Mouse (Mus musculus) stomach, embryonic 16.5 days (tissue): ENCODE data around the gene Wapl. TPM values are rescaled to one million over a fixed set of nuclear protein-coding genes. Genes with fewer than 3 reads are reported as not detected.

Source experiments
- ATAC-seq: fragments of 200-750 bp; cut with Nextera tagmentation; 2 replicates; pipeline ENCODE4 v1.8.0; 2017; ENCODE audit warnings: moderate number of reproducible peaks, moderate TSS enrichment; ENCODE audit not compliant: insufficient read depth, low FRiP score
- H3K27ac ChIP-seq: fragments of 300-500 bp; sonication (generic); 2 replicates; pipeline ENCODE4 v1.5.1; 2014; ENCODE audit warnings: low read length
- H3K27me3 ChIP-seq: fragments of 300-500 bp; sonication (generic); 2 replicates; pipeline ENCODE4 v1.6.1; 2014; ENCODE audit warnings: low read length, control low read depth, mixed read lengths; ENCODE audit not compliant: control insufficient read depth, insufficient read depth
- H3K36me3 ChIP-seq: fragments of 300-500 bp; sonication (generic); 2 replicates; pipeline ENCODE4 v1.6.1; 2014; ENCODE audit warnings: low read length; ENCODE audit not compliant: control insufficient read depth, insufficient read depth
- H3K4me1 ChIP-seq: fragments of 300-500 bp; sonication (generic); 2 replicates; pipeline ENCODE4 v1.6.1; 2014; ENCODE audit warnings: low read length, control low read depth, mixed read lengths; ENCODE audit not compliant: control insufficient read depth, insufficient read depth
- H3K4me2 ChIP-seq: fragments of 300-500 bp; sonication (generic); 2 replicates; pipeline ENCODE4 v1.6.1; 2014; ENCODE audit warnings: low read depth, low read length, mixed read lengths
- H3K4me3 ChIP-seq: fragments of 300-500 bp; sonication (generic); replicated peaks from 2 replicates; pipeline ENCODE4 v1.5.1; 2014; ENCODE audit warnings: mild to moderate bottlenecking, low read length
- H3K9ac ChIP-seq: fragments of 300-500 bp; sonication (generic); 2 replicates; pipeline ENCODE4 v1.6.1; 2014; ENCODE audit warnings: low read length
- H3K9me3 ChIP-seq: fragments of 300-500 bp; sonication (generic); replicated peaks from 2 replicates; pipeline ENCODE4 v1.6.1; 2016; ENCODE audit warnings: low read length, control low read depth; ENCODE audit not compliant: control insufficient read depth
- WGBS: fragments of 180-500 bp; shearing (Covaris S2); extraction: QIAGEN DNeasy Blood & Tissue Kit; methylation state at CpG from one replicate; pipeline ENCODE4 v1.1.7; 2014; 5-methylcytosine and 5-hydroxymethylcytosine counted together
- polyA plus RNA-seq: library from polyadenylated mRNA; unstranded; fragments of >200 nt; fragmentation: Nextera tagmentation; extraction: Ambion mirVana; gene quantifications from 2 replicates; pipeline ENCODE4 v1.2.1, GENCODE M21; 2015

Wapl gene
- polyA plus RNA-seq, 1 experiment from 2014 or later, result 22.5 TPM

DNA sequence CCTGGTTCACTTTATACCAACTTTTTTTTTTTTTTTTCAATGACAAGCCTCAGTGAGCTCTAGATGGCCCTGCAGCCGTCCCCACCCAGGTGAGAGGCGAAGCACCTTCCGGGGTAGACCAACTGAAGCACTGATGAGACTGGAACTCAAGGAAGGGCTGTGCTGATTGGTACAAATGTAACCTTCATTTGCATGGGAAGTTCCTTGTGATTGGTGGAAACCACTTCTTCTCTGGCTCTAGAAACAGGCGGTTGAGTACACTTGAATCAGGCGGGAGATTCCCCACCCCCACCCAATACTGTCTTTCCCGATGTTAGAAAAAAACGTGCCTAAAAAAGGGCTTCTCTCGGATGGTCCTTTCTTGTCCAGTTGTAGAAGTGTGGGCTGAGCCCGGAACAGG is 91.2 kb downstream of the Wapl start:
- peak overlapping the region; percentile 85 for H3K27ac ChIP-seq
- ATAC-seq, result no peak
- WGBS, result 80% methylated on average over 9 of the region's 9 CpGs

DNA sequence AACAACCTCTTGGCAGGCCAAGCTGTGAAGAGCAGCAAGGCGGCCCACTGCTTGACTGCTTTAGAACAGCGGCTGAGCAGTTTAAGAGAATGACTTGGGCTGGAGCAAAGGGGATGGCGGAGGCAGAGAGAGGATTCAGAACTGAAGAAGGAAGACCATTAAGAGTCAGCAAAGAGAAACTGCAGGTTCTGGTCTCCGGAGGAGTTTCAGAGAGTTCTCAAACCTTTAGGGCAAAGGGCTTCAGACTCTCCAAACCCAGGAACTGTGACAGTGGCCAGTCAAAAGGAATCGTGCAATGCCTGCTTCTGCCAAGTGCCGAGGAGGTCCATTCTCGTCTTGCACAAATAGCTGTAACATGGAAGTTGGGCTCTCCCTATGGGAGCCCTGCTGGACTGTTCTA is 91.7 kb downstream of the Wapl start:
- no peak overlapping the region for H3K9ac ChIP-seq
- no peaks in the 10 kb centered on the region for H3K36me3 ChIP-seq
- WGBS, result 90% methylated on average over 7 of the region's 7 CpGs
- no peak overlapping the region for H3K27ac ChIP-seq
- no peaks in the 10 kb centered on the region for H3K27me3 ChIP-seq
- no peaks in the 10 kb centered on the region for H3K9me3 ChIP-seq
- no peak for ATAC-seq
- H3K4me3 ChIP-seq, result no peak overlapping the region
- no peaks in the 10 kb centered on the region for H3K4me1 ChIP-seq
- H3K4me2 ChIP-seq, result no peak overlapping the region

More for the DNA sequence above, 91.2 kb downstream of the Wapl start:
- Histone ChIP-seq H3K27me3 (no peaks in the 10 kb centered on the region), H3K9ac (no peak overlapping the region), H3K4me1 (no peaks in the 10 kb centered on the region), H3K4me2 (no peak overlapping the region), H3K36me3 (no peaks in the 10 kb centered on the region), H3K9me3 (no peaks in the 10 kb centered on the region), H3K4me3 (no peak overlapping the region)

DNA sequence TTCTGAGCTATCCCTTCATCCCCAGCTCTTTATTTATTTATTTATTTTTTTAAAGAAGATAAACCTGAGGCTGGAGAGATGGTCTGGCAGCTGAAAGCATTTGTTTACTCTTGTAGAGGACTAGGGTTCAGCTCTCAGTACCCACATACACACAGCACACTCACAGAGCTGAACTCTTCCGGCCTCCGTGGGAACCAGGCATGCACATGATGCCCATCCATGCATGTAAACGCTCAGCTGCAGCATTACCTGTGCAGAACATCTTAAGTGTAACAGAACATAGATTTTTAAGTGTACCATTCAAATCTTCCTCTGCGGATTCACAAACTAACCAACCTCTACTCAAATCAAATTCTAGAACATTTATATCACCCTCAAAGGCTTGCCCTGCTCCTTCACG is 92.5 kb downstream of the Wapl start:
- Histone ChIP-seq H3K9ac (no peak overlapping the region), H3K4me2 (no peak overlapping the region), H3K36me3 (no peaks in the 10 kb centered on the region), H3K4me1 (no peaks in the 10 kb centered on the region), H3K27me3 (no peaks in the 10 kb centered on the region), H3K27ac (no peak overlapping the region), H3K9me3 (no peaks in the 10 kb centered on the region), H3K4me3 (no peak overlapping the region)
- WGBS, result 95% methylated on average over 5 of the region's 5 CpGs
- no peak for ATAC-seq

DNA sequence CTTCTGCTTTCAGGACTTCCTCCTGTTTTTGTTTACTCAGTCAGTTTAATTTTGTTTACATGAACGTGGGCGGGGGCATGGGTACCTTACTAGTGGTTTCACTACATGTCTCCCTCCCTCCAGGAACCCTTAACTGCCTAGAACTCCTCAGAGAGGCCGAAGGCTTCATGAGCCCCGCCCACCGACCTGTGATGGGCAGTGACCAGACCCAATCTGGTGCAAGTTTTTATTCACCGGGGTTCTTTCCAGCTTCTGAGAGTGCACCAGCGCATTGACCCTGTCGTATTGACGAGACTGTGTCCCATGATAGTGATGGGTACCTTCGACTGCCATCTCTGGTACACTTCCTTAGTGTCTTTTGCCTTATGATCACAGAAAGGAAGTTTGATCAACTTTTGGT is 94.6 kb downstream of the Wapl start:
- WGBS, result under 1% methylated on average over 10 of the region's 10 CpGs
- Histone ChIP-seq H3K4me2 (peak overlapping the region; percentile 98), H3K36me3 (no peaks in the 10 kb centered on the region), H3K9ac (no peak overlapping the region), H3K9me3 (no peaks in the 10 kb centered on the region), H3K4me3 (peak overlapping the region; percentile 44), H3K27me3 (no peaks in the 10 kb centered on the region), H3K4me1 (no peaks in the 10 kb centered on the region), H3K27ac (no peak overlapping the region)
- ATAC-seq, result no peak

DNA sequence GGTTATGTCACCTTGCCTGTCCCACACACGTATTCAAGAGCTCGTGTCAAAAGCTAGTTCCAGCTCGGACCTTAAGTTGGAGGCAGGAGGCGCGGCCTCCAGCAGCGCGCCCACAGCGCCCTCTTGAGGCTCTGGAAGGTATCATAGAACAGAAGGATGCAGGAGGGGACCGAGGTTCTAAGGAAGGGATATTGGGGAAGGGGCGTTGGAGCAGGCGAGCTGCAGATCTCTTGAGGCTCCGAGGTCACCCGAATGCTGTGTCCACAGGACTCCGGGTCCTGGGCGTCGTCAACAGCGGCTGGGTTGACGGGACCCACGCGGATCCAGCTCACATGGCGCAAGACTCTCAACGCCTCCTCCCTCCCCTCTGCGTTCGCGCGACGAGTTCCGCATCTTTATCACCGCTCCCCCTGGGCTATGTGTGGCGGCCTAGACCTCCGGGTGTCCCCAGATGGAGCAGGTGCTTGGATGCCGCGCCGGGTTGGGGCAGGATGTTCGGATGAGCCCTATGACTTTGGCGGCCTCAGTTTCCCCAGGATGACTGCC is 95.4 kb downstream of the Wapl start:
- Histone ChIP-seq H3K36me3 (no peaks in the 10 kb centered on the region), H3K9ac (peak overlapping the region; percentile 69), H3K4me1 (no peaks in the 10 kb centered on the region), H3K27me3 (no peaks in the 10 kb centered on the region), H3K4me3 (peak overlapping the region; percentile 44), H3K27ac (no peak overlapping the region), H3K4me2 (peak overlapping the region; percentile 98), H3K9me3 (no peaks in the 10 kb centered on the region)
- WGBS, result under 1% methylated on average over 36 of the region's 36 CpGs
- ATAC-seq, result peak; percentile 44

DNA sequence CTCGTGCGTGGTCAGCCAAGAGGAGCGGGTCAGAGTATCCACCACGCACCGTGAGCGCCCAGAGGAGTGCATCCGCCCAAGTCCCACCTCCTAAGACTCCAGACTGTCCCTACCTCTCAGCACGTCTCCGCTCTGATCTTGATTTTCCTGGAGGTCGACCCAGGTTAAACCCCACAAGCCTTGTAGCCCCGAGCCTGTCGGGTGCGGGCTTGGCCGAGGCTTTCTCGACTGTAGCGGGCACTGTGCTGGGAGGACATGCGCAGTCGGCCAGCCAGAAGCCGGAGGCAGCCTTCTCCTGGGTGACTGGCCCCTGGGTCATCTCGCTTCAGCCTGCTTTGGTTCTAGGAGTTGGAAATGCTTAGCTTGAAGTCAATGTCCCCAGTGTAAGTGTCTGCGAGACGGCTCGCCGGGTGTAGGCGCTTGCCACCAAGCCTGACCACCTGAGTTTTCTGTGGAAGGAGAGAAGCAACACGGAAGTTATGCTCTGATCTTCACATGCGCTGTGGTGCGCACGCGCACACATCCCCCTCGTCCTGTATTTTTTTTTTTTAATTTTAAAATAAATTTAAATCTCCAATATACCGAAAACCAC is 95.9 kb downstream of the Wapl start:
- peak overlapping the region; percentile 69 for H3K9ac ChIP-seq
- H3K4me3 ChIP-seq, result peak overlapping the region; percentile 44
- H3K27me3 ChIP-seq, result no peaks in the 10 kb centered on the region
- peak overlapping the region; percentile 98 for H3K4me2 ChIP-seq
- H3K9me3 ChIP-seq, result no peaks in the 10 kb centered on the region
- H3K36me3 ChIP-seq, result no peaks in the 10 kb centered on the region
- H3K27ac ChIP-seq, result no peak overlapping the region; the same call in 1 of the 2 replicates
- WGBS, result 14% methylated on average over 32 of the region's 32 CpGs
- H3K4me1 ChIP-seq, result no peaks in the 10 kb centered on the region
- peak; percentile 56; the same call in 1 of the 2 replicates for ATAC-seq

DNA sequence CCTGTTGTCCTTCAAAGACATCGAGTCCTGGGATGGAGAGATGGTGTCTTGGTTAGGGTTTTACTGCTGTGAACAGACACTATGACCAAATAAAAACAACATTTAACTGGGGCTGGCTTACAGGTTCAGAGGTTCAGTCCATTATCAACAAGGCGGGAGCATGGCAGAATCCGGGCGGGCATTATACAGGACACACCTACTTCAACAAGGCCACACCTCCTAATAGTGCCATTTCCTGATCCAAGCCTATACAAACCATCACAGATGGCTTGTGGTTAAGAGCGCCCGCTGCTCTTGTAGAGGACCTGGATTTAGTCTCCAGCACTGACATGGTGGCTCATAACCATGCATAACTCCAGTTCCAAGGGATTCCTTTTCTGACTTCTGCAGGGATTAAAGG is 96.7 kb downstream of the Wapl start:
- Histone ChIP-seq H3K4me2 (no peak overlapping the region), H3K4me1 (no peaks in the 10 kb centered on the region), H3K27me3 (no peaks in the 10 kb centered on the region), H3K9ac (no peak overlapping the region), H3K36me3 (no peaks in the 10 kb centered on the region), H3K27ac (no peak overlapping the region), H3K9me3 (no peaks in the 10 kb centered on the region), H3K4me3 (no peak overlapping the region)
- no peak for ATAC-seq
- WGBS, result 72% methylated on average over 6 of the region's 6 CpGs

DNA sequence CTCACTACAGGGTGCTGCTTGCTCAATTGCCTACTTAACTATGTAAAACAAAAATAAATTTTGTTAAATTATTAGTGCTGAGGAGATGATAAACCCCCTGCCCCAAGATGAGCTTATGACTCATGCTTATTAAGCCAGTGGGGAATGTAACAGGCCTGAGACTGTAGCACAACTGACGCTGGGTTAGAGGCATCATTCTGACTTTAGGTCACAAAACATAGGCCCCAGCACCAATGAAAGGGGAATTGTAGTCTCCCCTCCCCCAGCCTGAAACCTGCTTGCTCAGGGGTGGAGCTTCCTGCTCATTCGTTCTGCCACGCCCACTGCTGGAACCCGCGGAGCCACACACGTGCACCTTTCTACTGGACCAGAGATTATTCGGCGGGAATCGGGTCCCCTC is 97.9 kb downstream of the Wapl start:
- Histone ChIP-seq H3K27ac (no peak overlapping the region), H3K27me3 (no peaks in the 10 kb centered on the region), H3K36me3 (no peaks in the 10 kb centered on the region), H3K9ac (no peak overlapping the region), H3K4me2 (no peak overlapping the region), H3K9me3 (no peaks in the 10 kb centered on the region), H3K4me1 (no peaks in the 10 kb centered on the region), H3K4me3 (no peak overlapping the region)
- 39% methylated on average over 9 of the region's 9 CpGs for WGBS
- ATAC-seq, result no peak

DNA sequence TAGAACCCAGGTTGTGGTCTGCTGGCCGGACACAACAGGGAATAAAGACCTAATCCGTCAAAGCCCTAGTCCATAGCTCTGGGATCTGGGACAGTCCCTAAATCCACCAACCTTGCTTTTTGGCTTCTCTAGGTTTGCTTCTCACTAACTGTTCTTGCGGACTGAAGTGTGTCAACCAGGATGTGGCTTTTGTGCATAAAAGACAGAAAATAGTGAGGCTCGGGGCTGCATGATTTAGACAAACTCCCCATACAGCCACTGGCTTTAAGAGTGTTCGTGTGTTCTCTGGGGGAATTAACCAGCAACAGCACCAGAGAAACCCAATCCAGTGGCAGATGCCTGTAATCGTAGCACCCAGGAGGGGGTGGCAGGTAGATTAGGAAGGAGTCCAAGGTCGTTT is 98.4 kb downstream of the Wapl start:
- no peak for ATAC-seq
- no peak overlapping the region for H3K9ac ChIP-seq
- H3K4me2 ChIP-seq, result no peak overlapping the region
- H3K9me3 ChIP-seq, result no peaks in the 10 kb centered on the region
- H3K27ac ChIP-seq, result no peak overlapping the region
- 65% methylated on average over 7 of the region's 7 CpGs for WGBS
- no peaks in the 10 kb centered on the region for H3K36me3 ChIP-seq
- no peaks in the 10 kb centered on the region for H3K27me3 ChIP-seq
- no peaks in the 10 kb centered on the region for H3K4me1 ChIP-seq
- no peak overlapping the region for H3K4me3 ChIP-seq
